Mouse (Mus musculus) embryonic facial prominence, embryonic 14.5 days (tissue): ENCODE measurements around the gene Mcub. TPM values are rescaled to one million over a fixed set of nuclear protein-coding genes. Genes with fewer than 3 reads are reported as not detected.

Source experiments
- ATAC-seq: fragments of 200-750 bp; cut with Nextera tagmentation; 2 replicates; pipeline ENCODE4 v1.8.0; 2017; ENCODE audit warnings: low read depth, moderate number of reproducible peaks, moderate TSS enrichment
- DNase-seq: peaks from one replicate; pipeline ENCODE4 v3.0.0-alpha.2; 2015; ENCODE audit warnings: low spot score
- H3K27ac ChIP-seq: fragments of 300-500 bp; sonication (generic); replicated peaks from 2 replicates; pipeline ENCODE4 v1.5.1; 2014; ENCODE audit warnings: low read depth, mild to moderate bottlenecking, low read length, moderate library complexity
- H3K27me3 ChIP-seq: fragments of 300-500 bp; sonication (generic); replicated peaks from 2 replicates; pipeline ENCODE4 v1.6.1; 2014; ENCODE audit warnings: low read length; ENCODE audit not compliant: control insufficient read depth, insufficient read depth
- H3K36me3 ChIP-seq: fragments of 300-500 bp; sonication (generic); 2 replicates; pipeline ENCODE4 v1.6.1; 2014; ENCODE audit warnings: low read length, mixed read lengths; ENCODE audit not compliant: control insufficient read depth, insufficient read depth
- H3K4me1 ChIP-seq: fragments of 300-500 bp; sonication (generic); 2 replicates; pipeline ENCODE4 v1.6.1; 2014; ENCODE audit warnings: antibody characterized with exemption, low read length; ENCODE audit not compliant: control insufficient read depth, insufficient read depth
- H3K4me2 ChIP-seq: fragments of 300-500 bp; sonication (generic); 2 replicates; pipeline ENCODE4 v1.6.1; 2014; ENCODE audit warnings: low read depth, mild to moderate bottlenecking, low read length, moderate library complexity, mixed read lengths
- H3K4me3 ChIP-seq: fragments of 300-500 bp; sonication (generic); 2 replicates; pipeline ENCODE4 v1.5.1; 2014; ENCODE audit warnings: low read depth, mild to moderate bottlenecking, low read length
- H3K9ac ChIP-seq: fragments of 300-500 bp; sonication (generic); 2 replicates; pipeline ENCODE4 v1.6.1; 2014; ENCODE audit warnings: low read depth, mild to moderate bottlenecking, low read length, moderate library complexity, mixed read lengths
- H3K9me3 ChIP-seq: fragments of 300-500 bp; sonication (generic); 2 replicates; pipeline ENCODE4 v1.6.1; 2016; ENCODE audit warnings: low read length; ENCODE audit not compliant: control insufficient read depth
- WGBS: fragments of 180-500 bp; shearing (Covaris S2); extraction: QIAGEN DNeasy Blood & Tissue Kit; methylation state at CpG from one replicate; pipeline ENCODE4 v1.1.7; 2014; 5-methylcytosine and 5-hydroxymethylcytosine counted together
- polyA plus RNA-seq: library from polyadenylated mRNA; unstranded; fragments of >200 nt; fragmentation: Nextera tagmentation; extraction: Ambion mirVana; gene quantifications from 2 replicates; pipeline ENCODE4 v1.2.1, GENCODE M21; 2014

The Mcub gene
- polyA plus RNA-seq, 1 experiment from 2014 or later, result 8.9 TPM

DNA sequence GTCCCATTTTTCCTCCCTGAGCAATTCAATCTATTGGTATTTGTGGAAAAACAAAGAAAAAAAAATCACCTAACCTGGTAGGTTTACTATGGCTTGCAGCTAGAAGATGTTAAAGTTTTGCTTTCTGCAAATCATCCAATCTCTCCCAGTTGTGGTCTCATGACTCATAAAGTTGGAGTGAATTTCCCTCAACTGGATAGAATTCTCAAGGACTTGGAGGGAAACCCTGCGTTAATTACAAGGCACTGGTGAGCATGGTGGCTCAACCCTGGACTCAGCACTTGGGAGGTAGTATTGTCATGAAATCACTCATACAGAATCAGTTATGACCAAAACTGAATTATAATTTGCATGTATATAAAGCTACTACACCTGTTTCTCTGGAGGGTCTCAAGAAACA is 28.7 kb downstream of the Mcub start:
- peaks cover 8% of the 10 kb centered on the region; the same call in 1 of the 2 replicates for H3K4me1 ChIP-seq
- no peak for ATAC-seq
- H3K4me2 ChIP-seq, result no peak overlapping the region
- no peaks in the 10 kb centered on the region for H3K9me3 ChIP-seq
- 84% methylated on average over 1 of the region's 1 CpGs for WGBS
- no peaks in the 10 kb centered on the region for H3K27me3 ChIP-seq
- DNase-seq, result no peak
- H3K36me3 ChIP-seq, result no peaks in the 10 kb centered on the region
- H3K4me3 ChIP-seq, result no peak overlapping the region
- H3K9ac ChIP-seq, result no peak overlapping the region
- H3K27ac ChIP-seq, result no peak overlapping the region

DNA sequence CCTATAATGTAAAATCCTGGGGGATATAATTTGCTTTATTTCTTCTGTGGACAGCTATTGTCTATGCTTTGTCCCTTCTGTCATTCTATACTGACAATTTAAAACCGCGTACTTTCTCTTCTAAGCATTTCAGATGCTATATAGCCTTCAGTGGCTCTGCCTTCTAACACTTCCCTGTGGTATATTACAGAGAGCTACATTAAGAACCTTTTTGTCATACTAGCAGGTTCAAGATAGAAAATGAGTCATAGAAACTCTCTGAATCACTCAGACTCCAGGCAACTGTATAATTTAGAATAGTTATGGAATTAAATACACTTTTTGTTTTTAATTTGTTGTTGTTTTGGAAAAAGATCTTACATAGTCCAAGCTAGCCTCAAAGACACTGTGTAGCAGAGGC is 29.2 kb downstream of the Mcub start:
- ATAC-seq, result no peak

DNA sequence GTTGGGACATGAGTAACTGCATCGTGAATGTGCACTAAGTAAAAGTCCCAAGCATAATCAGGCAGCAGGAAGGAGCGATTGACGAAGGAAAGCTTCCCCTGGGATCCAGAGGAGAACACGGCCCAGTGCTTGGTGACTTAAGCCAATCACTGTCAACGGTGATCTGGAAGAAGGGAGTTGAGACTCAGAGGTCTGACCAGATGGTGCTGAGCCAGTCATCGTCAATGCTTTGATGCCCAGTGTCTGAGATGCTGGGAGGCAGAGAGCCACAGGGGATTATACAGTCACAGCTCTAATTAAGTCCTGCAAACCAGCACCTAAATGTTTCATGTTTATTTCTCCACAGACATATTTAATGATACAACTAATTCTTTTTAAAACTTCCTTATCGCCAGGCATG is 30.9 kb downstream of the Mcub start:
- no peak for ATAC-seq
- Histone ChIP-seq H3K9ac (no peak overlapping the region), H3K4me1 (peaks cover 8% of the 10 kb centered on the region; the same call in 1 of the 2 replicates), H3K4me3 (no peak overlapping the region), H3K4me2 (no peak overlapping the region), H3K9me3 (no peaks in the 10 kb centered on the region), H3K36me3 (no peaks in the 10 kb centered on the region), H3K27ac (no peak overlapping the region), H3K27me3 (no peaks in the 10 kb centered on the region)
- WGBS, result 60% methylated on average over 7 of the region's 7 CpGs
- no peak for DNase-seq

More for the DNA sequence above, 29.2 kb downstream of the Mcub start:
- Histone ChIP-seq H3K4me1 (peaks cover 8% of the 10 kb centered on the region; the same call in 1 of the 2 replicates), H3K27me3 (no peaks in the 10 kb centered on the region), H3K4me2 (no peak overlapping the region), H3K9me3 (no peaks in the 10 kb centered on the region), H3K9ac (no peak overlapping the region), H3K4me3 (no peak overlapping the region), H3K36me3 (no peaks in the 10 kb centered on the region), H3K27ac (no peak overlapping the region)
- DNase-seq, result no peak
- 87% methylated on average over 2 of the region's 2 CpGs for WGBS

DNA sequence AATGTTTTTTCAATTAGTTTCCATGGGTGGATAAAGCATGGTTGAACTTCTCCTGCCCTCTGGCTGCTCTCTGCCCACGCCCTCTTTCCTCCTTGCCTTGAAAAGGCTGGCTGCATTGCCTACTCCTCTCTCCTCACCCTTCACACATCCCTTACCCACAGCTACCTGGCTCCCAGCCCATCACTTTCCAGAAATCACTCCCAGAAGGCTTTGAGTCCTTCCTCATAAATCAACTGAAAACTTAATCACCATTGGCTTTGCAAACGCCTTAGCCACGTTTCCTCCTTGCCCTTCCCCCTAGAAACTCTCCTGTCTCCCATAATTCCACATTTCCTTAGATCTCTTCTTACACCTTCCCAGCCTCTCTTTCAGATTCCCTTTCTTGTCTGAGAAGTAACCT is 32.2 kb downstream of the Mcub start:
- H3K9ac ChIP-seq, result no peak overlapping the region
- no peaks in the 10 kb centered on the region for H3K36me3 ChIP-seq
- H3K4me1 ChIP-seq, result peaks cover 8% of the 10 kb centered on the region; the same call in 1 of the 2 replicates
- H3K9me3 ChIP-seq, result no peaks in the 10 kb centered on the region
- no peak overlapping the region for H3K27ac ChIP-seq
- DNase-seq (peak; percentile 33), ATAC-seq (peak; percentile 26; the same call in 1 of the 2 replicates)
- WGBS, result 38% methylated on average over 3 of the region's 3 CpGs
- H3K27me3 ChIP-seq, result no peaks in the 10 kb centered on the region
- no peak overlapping the region for H3K4me2 ChIP-seq
- no peak overlapping the region for H3K4me3 ChIP-seq

DNA sequence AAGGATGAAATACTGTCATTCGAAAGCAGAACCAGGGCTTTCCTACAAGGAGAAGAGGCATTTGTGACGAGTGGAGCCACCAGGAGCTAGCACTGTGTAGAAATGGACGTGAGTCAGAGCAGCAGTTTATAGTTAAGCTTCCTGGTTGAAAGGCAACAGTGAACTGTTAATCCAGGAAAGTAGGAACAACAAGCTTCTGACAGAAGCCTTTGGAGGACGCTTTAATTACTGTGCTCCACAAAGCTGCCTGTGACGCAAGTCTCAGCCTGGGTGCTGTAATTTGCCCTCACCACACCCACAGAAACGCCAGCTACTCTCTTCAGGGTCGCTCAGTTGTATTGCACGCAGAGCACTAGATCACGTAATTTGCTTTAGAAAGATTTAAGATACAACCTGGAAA is 33.4 kb downstream of the Mcub start:
- ATAC-seq, result no peak
- H3K4me1 ChIP-seq, result peaks cover 8% of the 10 kb centered on the region; the same call in 1 of the 2 replicates
- H3K27me3 ChIP-seq, result no peaks in the 10 kb centered on the region
- WGBS, result 55% methylated on average over 9 of the region's 9 CpGs
- H3K36me3 ChIP-seq, result no peaks in the 10 kb centered on the region
- H3K9ac ChIP-seq, result no peak overlapping the region
- H3K4me2 ChIP-seq, result no peak overlapping the region
- no peak overlapping the region for H3K27ac ChIP-seq
- DNase-seq, result peak; percentile 29
- no peak overlapping the region for H3K4me3 ChIP-seq
- no peaks in the 10 kb centered on the region for H3K9me3 ChIP-seq

DNA sequence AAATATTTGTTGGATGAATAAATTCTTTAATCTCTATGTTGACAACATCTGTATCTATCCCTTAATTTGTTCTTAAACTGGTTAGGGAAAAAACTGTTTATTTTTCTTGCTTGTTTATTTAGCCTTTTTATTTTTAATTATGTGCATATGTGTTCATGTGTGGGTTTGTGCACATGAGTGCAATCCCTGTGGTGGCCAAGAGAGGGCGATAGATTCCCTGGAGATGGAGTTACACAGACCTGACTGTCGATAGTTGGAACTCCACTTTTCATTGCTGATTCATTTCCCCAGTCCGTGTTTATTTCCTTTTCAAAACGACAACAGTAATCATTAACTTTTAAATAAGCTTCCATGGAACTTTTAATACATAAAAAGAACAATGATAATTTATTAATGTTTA is 37.6 kb downstream of the Mcub start:
- Histone ChIP-seq H3K27ac (no peak overlapping the region), H3K9me3 (no peaks in the 10 kb centered on the region), H3K36me3 (no peaks in the 10 kb centered on the region), H3K9ac (no peak overlapping the region), H3K4me1 (peaks cover under 1% of the 10 kb centered on the region; the same call in 1 of the 2 replicates), H3K4me2 (no peak overlapping the region), H3K4me3 (no peak overlapping the region), H3K27me3 (no peaks in the 10 kb centered on the region)
- no peak for ATAC-seq
- DNase-seq, result no peak
- WGBS, result 52% methylated on average over 4 of the region's 4 CpGs

DNA sequence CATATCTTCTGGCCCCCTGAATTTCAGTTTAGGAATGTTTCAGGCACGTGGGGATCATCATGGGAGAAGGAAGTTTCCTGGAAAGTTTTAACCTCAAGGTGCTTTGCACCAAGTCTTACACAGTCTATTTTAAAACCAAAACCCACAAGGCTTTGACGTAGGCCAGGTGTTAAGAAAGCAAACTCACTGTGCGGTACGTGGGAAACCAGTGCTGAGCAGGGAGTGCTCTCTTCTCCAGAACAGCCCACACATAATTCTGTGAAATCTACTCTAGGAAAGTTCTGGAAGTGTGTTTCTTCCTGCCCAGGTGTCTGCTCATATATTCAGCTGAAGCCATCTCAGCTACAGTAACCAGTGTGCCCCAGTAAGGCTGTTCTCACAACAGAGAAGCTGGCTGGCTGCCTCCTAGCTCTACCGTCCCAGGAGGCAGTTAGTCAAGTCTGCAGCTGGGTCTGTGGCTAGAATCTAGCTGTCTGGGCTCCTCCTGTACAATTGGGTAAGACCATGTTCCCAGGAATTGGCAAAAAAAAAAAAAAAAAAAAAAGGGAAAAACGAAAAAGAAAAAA is 39.7 kb downstream of the Mcub start:
- Histone ChIP-seq H3K4me3 (no peak overlapping the region), H3K4me2 (no peak overlapping the region), H3K9ac (no peak overlapping the region), H3K36me3 (no peaks in the 10 kb centered on the region), H3K4me1 (no peaks in the 10 kb centered on the region), H3K9me3 (no peaks in the 10 kb centered on the region), H3K27me3 (no peaks in the 10 kb centered on the region), H3K27ac (no peak overlapping the region)
- ATAC-seq (no peak), DNase-seq (no peak)
- WGBS, result 65% methylated on average over 6 of the region's 6 CpGs

DNA sequence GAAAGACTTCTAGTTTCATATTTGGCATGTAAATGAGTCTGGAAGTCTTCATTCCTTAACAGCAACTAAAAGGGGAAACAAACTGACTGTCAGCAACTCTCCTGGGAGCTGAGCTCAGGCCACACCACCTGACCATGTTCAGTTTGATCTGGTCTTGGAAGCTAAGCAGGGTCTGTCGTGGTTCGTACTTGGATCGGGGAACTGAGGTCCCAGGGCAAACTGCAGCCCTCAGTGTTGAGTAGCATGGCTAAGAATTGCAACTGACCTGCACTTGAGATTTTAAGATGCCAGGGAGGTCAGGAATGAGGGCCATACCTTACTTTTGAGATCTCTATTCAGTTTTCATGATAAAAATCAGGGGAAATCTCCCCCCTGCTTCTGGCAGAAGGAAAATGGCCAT is 44.1 kb downstream of the Mcub start:
- DNase-seq (no peak), ATAC-seq (no peak)
- H3K9ac ChIP-seq, result no peak overlapping the region
- H3K4me3 ChIP-seq, result no peak overlapping the region
- no peaks in the 10 kb centered on the region for H3K27me3 ChIP-seq
- H3K4me2 ChIP-seq, result no peak overlapping the region
- H3K4me1 ChIP-seq, result no peaks in the 10 kb centered on the region
- no peaks in the 10 kb centered on the region for H3K36me3 ChIP-seq
- no peaks in the 10 kb centered on the region for H3K9me3 ChIP-seq
- no peak overlapping the region for H3K27ac ChIP-seq
- 82% methylated on average over 3 of the region's 3 CpGs for WGBS

DNA sequence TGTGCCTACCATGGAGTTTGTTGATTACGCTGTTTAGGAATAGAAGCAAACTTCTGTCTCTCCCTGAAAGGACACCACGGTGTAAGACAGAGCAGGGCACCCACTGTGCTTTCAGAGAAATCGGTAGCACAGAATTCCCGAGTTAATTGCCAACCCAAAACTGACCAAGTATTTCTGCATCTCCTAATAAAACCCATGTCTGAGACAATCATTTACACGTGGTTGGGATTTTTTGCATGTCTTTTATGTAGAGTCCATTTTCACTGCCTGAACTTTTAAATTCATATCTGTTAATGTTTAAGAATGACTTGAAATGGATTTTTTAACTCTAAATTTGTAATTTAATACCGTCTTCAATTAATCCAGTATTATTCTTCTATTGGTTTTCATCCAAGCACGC is 46.4 kb downstream of the Mcub start:
- no peaks in the 10 kb centered on the region for H3K9me3 ChIP-seq
- no peak for ATAC-seq
- no peak overlapping the region for H3K4me2 ChIP-seq
- H3K36me3 ChIP-seq, result no peaks in the 10 kb centered on the region
- H3K4me1 ChIP-seq, result no peaks in the 10 kb centered on the region
- H3K27ac ChIP-seq, result no peak overlapping the region
- H3K4me3 ChIP-seq, result no peak overlapping the region
- DNase-seq, result no peak
- WGBS, result 88% methylated on average over 7 of the region's 7 CpGs
- H3K27me3 ChIP-seq, result no peaks in the 10 kb centered on the region
- no peak overlapping the region for H3K9ac ChIP-seq
